ENCODE assay signal across 16 mouse cellular contexts in the genomic region with DNA sequence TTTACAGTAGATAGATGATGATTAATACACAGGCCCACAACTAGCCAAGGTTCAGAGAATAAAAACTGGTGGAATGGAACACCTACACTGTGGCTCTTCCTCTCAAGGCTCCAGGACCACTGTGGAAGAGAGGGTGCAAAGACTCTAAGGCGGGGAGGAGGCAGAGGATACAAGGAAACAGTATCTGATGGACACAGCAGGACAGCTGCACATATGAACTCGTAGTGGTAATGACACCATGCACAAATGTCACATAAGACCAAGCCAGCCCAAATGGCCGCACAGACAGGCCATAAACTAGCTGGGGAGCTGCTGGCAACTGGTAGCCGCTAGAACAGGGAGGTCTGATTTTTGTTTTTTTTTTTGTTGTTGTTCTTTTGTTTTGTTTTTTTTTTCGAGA.
"Had no signal": no experiment of that assay in that cellular context is flagged by ENCODE, and none has a peak within 500 bp of the region (broad histone marks: within the 10 kb centered on the region; RNA-seq: fewer than 3 reads in every experiment).

No protein-coding gene starts in this region.

- H3K36me3 ChIP-seq: neural tube, embryonic 13.5 days; neural tube, embryonic 15.5 days; stomach, embryonic 15.5 days had no signal

- DNase-seq: retina, postnatal 1 day; right cerebral cortex, adult 18-20 months; right cerebral cortex, postnatal 14 days; right cerebral cortex, postnatal 25 days; right cerebral cortex, postnatal 4 days; spleen, adult 18-20 months; thymus, adult 18-20 months; thymus, adult 2 months; thymus, postnatal 14 days; thymus, postnatal 25 days; thymus, postnatal 36 days; thymus, postnatal 4 days had no signal

- H3K27me3 ChIP-seq: neural tube, embryonic 13.5 days; neural tube, embryonic 15.5 days; stomach, embryonic 15.5 days had no signal

- H3K4me1 ChIP-seq: neural tube, embryonic 15.5 days had no signal

- H3K9ac ChIP-seq: neural tube, embryonic 13.5 days; neural tube, embryonic 15.5 days; stomach, embryonic 15.5 days had no signal

- H3K4me2 ChIP-seq: neural tube, embryonic 13.5 days; neural tube, embryonic 15.5 days; stomach, embryonic 15.5 days had no signal

- H3K9me3 ChIP-seq: neural tube, embryonic 13.5 days; neural tube, embryonic 15.5 days; stomach, embryonic 15.5 days had no signal

- H3K4me3 ChIP-seq: neural tube, embryonic 13.5 days; neural tube, embryonic 15.5 days; stomach, embryonic 15.5 days had no signal

- H3K27ac ChIP-seq: neural tube, embryonic 13.5 days; neural tube, embryonic 15.5 days; stomach, embryonic 15.5 days; stomach, postnatal 0 days had no signal
